In genomic region chr2:18057336-18058145, GRCm38 (mm10) we compare ENCODE assay signal across 8 mouse cellular contexts. TPM values are rescaled to one million over a fixed set of nuclear protein-coding genes. Genes with fewer than 3 reads are reported as not detected.
DNase-seq lines count a peak whose midpoint lies in the region; ATAC-seq and TF ChIP-seq lines count a peak whose summit lies in the region.

No protein-coding gene starts in this region.

- ATAC-seq in embryonic facial prominence, embryonic 15.5 days (ENCODE audit: insufficient number of reproducible peaks, low FRiP score, low TSS enrichment, low read depth): no peak
- no peak for ATAC-seq in heart, embryonic 14.5 days (ENCODE audit: insufficient number of reproducible peaks, insufficient read depth, low FRiP score, low read depth)
- no peak for ATAC-seq in kidney, postnatal 0 days (replicated peaks; ENCODE audit: low FRiP score, low read depth)
- ATAC-seq in liver, embryonic 15.5 days (ENCODE audit: insufficient read depth): no peak; the same call in 1 of the 2 replicates
- 0 out of 2 replicates have a peak, but pooled peaks have one; percentile 11 for ATAC-seq in stomach, postnatal 0 days (ENCODE audit: low FRiP score, low TSS enrichment)

- under 1% methylated on average over 48 of the region's 48 CpGs for WGBS in embryonic facial prominence, embryonic 15.5 days
- WGBS in heart, embryonic 14.5 days: under 1% methylated on average over 48 of the region's 48 CpGs
- under 1% methylated on average over 48 of the region's 48 CpGs for WGBS in kidney, postnatal 0 days
- WGBS in liver, embryonic 15.5 days (ENCODE audit: insufficient replicate concordance): under 1% methylated on average over 48 of the region's 48 CpGs
- WGBS in stomach, postnatal 0 days: under 1% methylated on average over 48 of the region's 48 CpGs

- TF ChIP-seq CTCF in kidney, postnatal 0 days (IDR thresholded peaks at IDR 0.05; ENCODE audit: low read depth): no peak
- no peak for TF ChIP-seq CTCF in stomach, postnatal 0 days (IDR thresholded peaks at IDR 0.05; ENCODE audit: low read depth)

- H3K9me3 ChIP-seq in embryonic facial prominence, embryonic 15.5 days (replicated peaks): no peaks in the 10 kb centered on the region
- H3K9me3 ChIP-seq in heart, embryonic 14.5 days (ENCODE audit: control insufficient read depth, low read length): no peaks in the 10 kb centered on the region
- H3K9me3 ChIP-seq in kidney, postnatal 0 days (replicated peaks; ENCODE audit: low read length): no peaks in the 10 kb centered on the region
- H3K9me3 ChIP-seq in liver, embryonic 15.5 days (replicated peaks): no peaks in the 10 kb centered on the region
- H3K9me3 ChIP-seq in stomach, postnatal 0 days (ENCODE audit: control insufficient read depth, low read length): no peaks in the 10 kb centered on the region

- peak overlapping the region; percentile 70 for H3K4me2 ChIP-seq in embryonic facial prominence, embryonic 15.5 days (replicated peaks)
- peak overlapping the region; percentile 82 for H3K4me2 ChIP-seq in heart, embryonic 14.5 days (ENCODE audit: low read length)
- peak overlapping the region; percentile 84 for H3K4me2 ChIP-seq in kidney, postnatal 0 days (ENCODE audit: low read length)
- H3K4me2 ChIP-seq in liver, embryonic 15.5 days: peak overlapping the region; percentile 91
- H3K4me2 ChIP-seq in stomach, postnatal 0 days (replicated peaks; ENCODE audit: low read depth): peak overlapping the region; percentile 86

- peak; percentile 36 for TF ChIP-seq EP300 in stomach, postnatal 0 days (optimal IDR thresholded peaks at IDR 0.05)

- H3K4me1 ChIP-seq in embryonic facial prominence, embryonic 15.5 days: 0 out of 2 replicates have a peak, but pooled peaks cover 4% of the 10 kb centered on the region
- peaks cover 3 to 16% of the 10 kb centered on the region in 2 experiments; a peak in 3 of 4 replicates for H3K4me1 ChIP-seq in heart, embryonic 14.5 days (ENCODE audit: control insufficient read depth in 2 of 2, insufficient read depth in 2 of 2, low read length in 2 of 2)
- 0 out of 2 replicates have a peak, but pooled peaks cover 9% of the 10 kb centered on the region for H3K4me1 ChIP-seq in kidney, postnatal 0 days (replicated peaks; ENCODE audit: insufficient read depth, low read length)
- peaks cover 26% of the 10 kb centered on the region for H3K4me1 ChIP-seq in liver, embryonic 15.5 days (replicated peaks)
- no peaks in the 10 kb centered on the region for H3K4me1 ChIP-seq in stomach, postnatal 0 days (replicated peaks; ENCODE audit: control insufficient read depth, insufficient read depth)

- no peaks in the 10 kb centered on the region for H3K27me3 ChIP-seq in embryonic facial prominence, embryonic 15.5 days
- no peaks in the 10 kb centered on the region for H3K27me3 ChIP-seq in heart, embryonic 14.5 days (ENCODE audit: control insufficient read depth, insufficient read depth, low read length)
- H3K27me3 ChIP-seq in kidney, postnatal 0 days (ENCODE audit: insufficient read depth, low read length): no peaks in the 10 kb centered on the region
- H3K27me3 ChIP-seq in liver, embryonic 15.5 days: peaks cover 17% of the 10 kb centered on the region
- H3K27me3 ChIP-seq in stomach, postnatal 0 days (ENCODE audit: control insufficient read depth, insufficient read depth, low read length): no peaks in the 10 kb centered on the region

- DNase-seq in 3T3-L1 (ENCODE audit: low read depth, low spot score): peak; percentile 61
- peak; percentile 85 for DNase-seq in adrenal gland, adult 2 months
- peak; percentile 80 for DNase-seq in kidney, postnatal 0 days (ENCODE audit: low spot score)
- DNase-seq in neural tube, embryonic 10.5 days (ENCODE audit: extremely low spot score, low spot score): peak; percentile 72
- peak; percentile 72 for DNase-seq in stomach, postnatal 0 days (ENCODE audit: low spot score)

- H3K36me3 ChIP-seq in embryonic facial prominence, embryonic 15.5 days: no peaks in the 10 kb centered on the region
- no peaks in the 10 kb centered on the region for H3K36me3 ChIP-seq in heart, embryonic 14.5 days (ENCODE audit: control insufficient read depth, insufficient read depth, low read length)
- no peaks in the 10 kb centered on the region for H3K36me3 ChIP-seq in kidney, postnatal 0 days (ENCODE audit: insufficient read depth, low read length)
- H3K36me3 ChIP-seq in liver, embryonic 15.5 days (replicated peaks): no peaks in the 10 kb centered on the region
- H3K36me3 ChIP-seq in stomach, postnatal 0 days (ENCODE audit: control insufficient read depth, insufficient read depth, low read length): no peaks in the 10 kb centered on the region

- H3K27ac ChIP-seq in embryonic facial prominence, embryonic 15.5 days (replicated peaks): peak overlapping the region; percentile 100
- H3K27ac ChIP-seq in heart, embryonic 14.5 days (replicated peaks in 1 of 2; ENCODE audit: control insufficient read depth in 1 of 2, insufficient read depth in 1 of 2, low read depth in 2 of 2, low read length in 2 of 2): peak overlapping the region; percentile 100
- peak overlapping the region; percentile 99 for H3K27ac ChIP-seq in kidney, postnatal 0 days
- H3K27ac ChIP-seq in liver, embryonic 15.5 days (replicated peaks): peak overlapping the region; percentile 98
- peak overlapping the region; percentile 100 for H3K27ac ChIP-seq in stomach, postnatal 0 days (replicated peaks)

- H3K4me3 ChIP-seq in embryonic facial prominence, embryonic 15.5 days (replicated peaks): peak overlapping the region; percentile 62
- peak overlapping the region; percentile 68 to 71 for H3K4me3 ChIP-seq in heart, embryonic 14.5 days (ENCODE audit: control insufficient read depth in 1 of 2, insufficient read depth in 1 of 2, low read depth in 1 of 2, low read length in 2 of 2)
- H3K4me3 ChIP-seq in kidney, postnatal 0 days (replicated peaks; ENCODE audit: low read depth, low read length): peak overlapping the region; percentile 57
- H3K4me3 ChIP-seq in liver, embryonic 15.5 days (replicated peaks): peak overlapping the region; percentile 80
- peak overlapping the region; percentile 59 for H3K4me3 ChIP-seq in stomach, postnatal 0 days (ENCODE audit: low read depth, low read length)

- peak overlapping the region; percentile 68 for H3K9ac ChIP-seq in embryonic facial prominence, embryonic 15.5 days
- H3K9ac ChIP-seq in heart, embryonic 14.5 days (ENCODE audit: low read length): peak overlapping the region; percentile 94
- peak overlapping the region; percentile 85 for H3K9ac ChIP-seq in kidney, postnatal 0 days (ENCODE audit: low read depth, low read length)
- H3K9ac ChIP-seq in liver, embryonic 15.5 days: peak overlapping the region; percentile 87
- H3K9ac ChIP-seq in stomach, postnatal 0 days (ENCODE audit: low read length): peak overlapping the region; percentile 84

RNA-seq across cellular contexts. Expression of gene Mllt10, which starts 2.5 kb away (rescaled TPM):
- total RNA-seq in adrenal gland, adult 2 months (2021): 10 to 100 TPM; 42.8 to 44.6 TPM
- 22.6 and 23.2 TPM in 2 replicates for polyA plus RNA-seq in adrenal gland, adult 2 months (2012; rRNA removed)
- 65.5 and 70.1 TPM in 2 replicates for polyA plus RNA-seq in embryonic facial prominence, embryonic 15.5 days (2015; fragmentation: Nextera tagmentation; extraction: Ambion mirVana)
- 24.4 and 27.1 TPM in 2 replicates for polyA plus RNA-seq in heart, embryonic 14.5 days (2014; fragmentation: Nextera tagmentation; extraction: Ambion mirVana)
- polyA plus RNA-seq in kidney, postnatal 0 days (2015; fragmentation: Nextera tagmentation; extraction: Ambion mirVana): 48.9 and 49.2 TPM in 2 replicates
- polyA plus RNA-seq in liver, embryonic 15.5 days (2015; fragmentation: Nextera tagmentation; extraction: Ambion mirVana): 26.2 and 27.9 TPM in 2 replicates
- 25.9 and 27.4 TPM in 2 replicates for polyA plus RNA-seq in stomach, postnatal 0 days (2015; fragmentation: Nextera tagmentation; extraction: Ambion mirVana)

RNA-seq across cellular contexts. Expression of gene Skida1, which starts 8.7 kb away (rescaled TPM):
- 1 to 10 TPM; 2.3 to 3.8 TPM for total RNA-seq in adrenal gland, adult 2 months (2021)
- 1.8 and 3.1 TPM in 2 replicates for polyA plus RNA-seq in adrenal gland, adult 2 months (2012; rRNA removed)
- 5.7 and 6.1 TPM in 2 replicates for polyA plus RNA-seq in embryonic facial prominence, embryonic 15.5 days (2015; fragmentation: Nextera tagmentation; extraction: Ambion mirVana)
- polyA plus RNA-seq in heart, embryonic 14.5 days (2014; fragmentation: Nextera tagmentation; extraction: Ambion mirVana): 4.7 and 6.4 TPM in 2 replicates
- polyA plus RNA-seq in kidney, postnatal 0 days (2015; fragmentation: Nextera tagmentation; extraction: Ambion mirVana): 7.7 and 7.8 TPM in 2 replicates
- polyA plus RNA-seq in liver, embryonic 15.5 days (2015; fragmentation: Nextera tagmentation; extraction: Ambion mirVana): 0.37 and 0.47 TPM in 2 replicates
- polyA plus RNA-seq in stomach, postnatal 0 days (2015; fragmentation: Nextera tagmentation; extraction: Ambion mirVana): 1.5 and 1.9 TPM in 2 replicates

RNA-seq across cellular contexts. Expression of gene A930004D18Rik, which starts 20.0 kb away (rescaled TPM):
- 1 to 10 TPM in 1 of 2 experiments, under 1 TPM in 1; 0.92 to 3.3 TPM for total RNA-seq in adrenal gland, adult 2 months (2021)
- polyA plus RNA-seq in adrenal gland, adult 2 months (2012; rRNA removed): 0.42 and 0.70 TPM in 2 replicates
- 13.7 and 13.9 TPM in 2 replicates for polyA plus RNA-seq in embryonic facial prominence, embryonic 15.5 days (2015; fragmentation: Nextera tagmentation; extraction: Ambion mirVana)
- polyA plus RNA-seq in heart, embryonic 14.5 days (2014; fragmentation: Nextera tagmentation; extraction: Ambion mirVana): 5.8 and 8.9 TPM in 2 replicates
- polyA plus RNA-seq in kidney, postnatal 0 days (2015; fragmentation: Nextera tagmentation; extraction: Ambion mirVana): 14.9 and 17.9 TPM in 2 replicates
- polyA plus RNA-seq in liver, embryonic 15.5 days (2015; fragmentation: Nextera tagmentation; extraction: Ambion mirVana): 1.3 and 1.4 TPM in 2 replicates
- 7.5 and 9.4 TPM in 2 replicates for polyA plus RNA-seq in stomach, postnatal 0 days (2015; fragmentation: Nextera tagmentation; extraction: Ambion mirVana)
